Mouse (Mus musculus) monocyte, adult 2 months (primary cell): Measurements from ENCODE around the gene F8.
"Not testable (repeated sequence)": the region's sequence is repeated elsewhere in the genome, so short reads cannot be mapped to it uniquely, and the experiment has no call there.

Experiments
- DNase-seq, 2 experiments: peaks; one replicate each; pipeline ENCODE4 v3.0.0; 2022; ENCODE audit warnings: low spot score in 2 of 2, low read depth in 1 of 2

Gene F8

DNA sequence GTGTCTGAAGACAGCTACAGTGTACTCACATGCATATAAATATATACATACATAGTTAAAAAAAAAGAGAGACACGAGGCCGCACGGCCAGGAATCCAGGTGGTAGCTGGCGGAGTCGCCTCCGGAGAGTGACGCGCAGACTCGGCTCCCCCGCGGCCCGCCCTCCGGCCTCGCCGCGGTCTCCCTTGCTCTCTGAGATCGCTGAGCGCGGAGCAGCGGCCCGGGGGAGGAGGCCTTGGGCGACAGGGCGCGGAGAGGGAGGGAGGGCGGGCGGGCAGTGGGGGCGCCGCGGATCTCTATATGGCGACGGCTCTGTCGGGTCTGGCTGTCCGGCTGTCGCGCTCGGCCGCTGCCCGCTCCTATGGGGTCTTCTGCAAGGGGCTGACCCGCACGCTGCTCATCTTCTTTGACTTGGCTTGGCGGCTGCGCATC, 239.3 kb downstream of the F8 start:
- DNase-seq, result not testable (repeated sequence)

GRCm38 (mm10) chrX:75138182-75138581, 244.2 kb downstream of the F8 start:
- no peak for DNase-seq

DNA sequence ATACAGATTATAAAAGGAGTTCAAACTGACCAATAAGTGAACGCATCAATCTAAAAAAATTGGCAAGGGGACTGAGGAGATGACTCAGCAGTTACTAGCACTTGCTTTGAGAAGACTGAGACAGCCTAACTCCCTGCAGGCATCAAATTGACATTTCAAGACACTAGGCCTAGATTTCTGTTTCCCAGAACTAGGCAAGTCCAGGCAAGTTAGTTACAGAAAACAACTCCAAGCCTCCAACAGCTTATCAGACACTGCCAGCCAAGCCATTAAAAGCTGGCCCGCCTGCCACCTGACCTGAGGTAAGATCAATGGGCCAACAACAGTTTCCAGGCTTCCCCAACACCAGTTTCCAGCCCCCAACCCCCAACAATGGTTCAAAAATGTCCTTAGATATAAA, 244.7 kb downstream of the F8 start:
- DNase-seq, result no peak

- no peak for DNase-seq
These were observed 245.5 kb downstream of the F8 start for GRCm38 (mm10) chrX:75136938-75137337.

- DNase-seq, result peak; percentile 20 to 53
These were observed 251.8 kb downstream of the F8 start, which contains the start of gene Mpp1 for GRCm38 (mm10) chrX:75130467-75131160. TSS of gene Mpp1 (minus strand) at chrX:75131016.

DNA sequence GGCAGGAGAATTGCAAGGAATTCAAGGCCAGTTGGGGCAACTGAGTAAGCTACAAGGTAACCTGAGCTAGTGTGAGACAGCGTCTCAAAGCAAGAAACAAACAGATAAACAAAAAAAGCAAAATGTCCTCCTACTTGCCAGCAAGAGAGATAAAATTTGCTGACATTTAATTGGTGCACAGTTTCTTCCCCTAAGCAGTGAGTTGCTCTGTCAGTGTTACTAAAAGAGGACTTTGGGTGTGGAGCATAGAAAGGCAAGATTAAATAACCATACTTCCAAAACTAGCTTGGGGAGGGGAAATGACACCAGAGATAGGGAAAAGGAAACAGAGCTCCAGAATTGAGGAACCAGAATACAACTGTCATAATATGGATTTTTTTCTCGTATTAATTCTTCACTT, 252.9 kb downstream of the F8 start:
- DNase-seq, result no peak

DNA sequence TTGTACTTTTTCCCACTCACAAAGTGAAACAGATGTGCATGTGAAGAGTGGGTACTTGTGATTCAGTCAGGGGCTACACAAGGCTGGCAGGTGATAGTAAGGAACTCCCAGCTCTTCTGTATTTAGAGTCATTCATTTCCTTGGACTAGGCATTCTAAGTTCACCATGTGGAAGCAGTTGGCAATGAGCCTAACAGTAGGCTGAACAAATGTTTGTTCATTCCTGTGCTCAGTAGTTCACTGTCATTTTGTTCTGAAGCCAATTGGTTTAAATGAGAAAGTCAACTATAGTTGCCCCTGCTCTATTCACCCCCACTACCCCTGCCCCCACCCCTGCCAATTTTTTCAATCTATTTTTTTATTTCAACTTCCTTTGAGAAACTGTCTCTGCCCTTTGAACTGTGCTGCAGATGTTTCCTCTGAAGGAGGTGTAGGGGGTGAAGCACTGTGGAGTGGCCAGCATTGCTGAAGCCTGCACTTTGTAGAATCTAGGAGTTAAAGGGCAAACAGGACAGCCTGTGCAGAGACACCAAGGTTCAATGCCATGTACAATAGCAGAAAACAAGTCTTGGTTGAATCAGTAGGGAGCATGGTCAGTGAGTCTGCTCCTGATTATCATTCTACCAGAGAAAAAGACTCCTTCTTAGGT, 254.0 kb downstream of the F8 start:
- DNase-seq, result no peak

- DNase-seq, result no peak
These were observed 255.5 kb downstream of the F8 start for GRCm38 (mm10) chrX:75126893-75127292.

DNA sequence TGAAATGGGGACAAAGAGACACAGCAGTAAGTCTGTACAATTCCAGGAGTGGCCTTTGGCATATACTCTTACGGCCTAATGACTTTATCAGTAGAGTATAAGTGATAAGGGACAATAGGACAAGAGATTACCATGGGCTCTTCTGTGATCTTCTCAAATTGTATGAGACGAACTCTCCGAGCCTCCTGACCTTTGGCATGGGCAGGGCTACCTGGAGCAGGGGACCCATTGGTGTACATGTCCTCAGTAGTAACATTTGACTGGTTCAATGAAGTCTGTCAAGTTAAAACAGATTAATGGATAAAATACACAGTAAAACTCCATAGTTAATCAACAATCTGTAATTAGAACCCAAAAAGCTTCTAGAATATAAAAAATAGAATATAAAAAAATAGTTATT, 256.8 kb downstream of the F8 start:
- DNase-seq, result no peak
